Mouse (Mus musculus): ENCODE data around the gene Clmn.

Clmn gene

DNA sequence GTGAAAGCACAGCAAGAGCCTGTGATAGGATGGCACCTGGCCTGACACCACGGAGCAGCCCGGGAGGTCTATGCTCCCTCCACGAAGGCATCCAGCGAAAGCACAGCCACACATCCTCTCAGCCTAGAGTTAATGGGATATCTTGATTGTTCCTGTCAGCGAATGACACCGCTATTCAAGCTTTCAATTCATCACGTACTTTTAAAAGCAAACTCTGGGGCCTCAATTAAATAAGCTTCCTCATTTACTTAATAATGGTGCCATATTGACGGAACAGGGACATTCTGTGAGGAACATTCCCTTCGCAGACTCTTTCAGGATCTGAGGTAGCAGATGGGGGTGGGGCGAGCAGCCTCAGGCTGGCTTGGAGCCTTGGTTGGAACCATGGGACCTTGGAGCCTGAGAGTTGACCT, 14.7 kb upstream of the Clmn start:
- DNase-seq (ENCODE audit: low spot score), result no peak

DNA sequence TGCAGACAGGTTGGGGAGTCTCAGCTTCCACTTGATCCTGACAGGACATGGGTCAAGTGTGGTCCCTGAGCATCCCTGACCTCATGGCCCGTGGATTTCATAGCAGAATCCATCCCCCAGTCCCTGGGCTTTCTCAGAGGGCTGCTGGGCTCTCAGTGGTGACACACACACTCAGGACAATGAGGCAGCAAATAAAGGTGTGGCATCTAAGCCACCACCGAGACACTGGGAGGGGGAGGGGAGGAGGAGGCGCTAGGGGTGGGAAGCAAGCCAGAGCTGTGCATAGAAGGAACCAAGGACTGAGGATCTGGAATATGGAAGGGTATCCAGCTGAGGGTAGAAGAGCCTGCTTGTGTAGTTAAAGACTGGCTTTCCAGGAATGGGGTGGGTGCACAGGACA, 11.2 kb upstream of the Clmn start:
- no peak for DNase-seq (ENCODE audit: low spot score)

DNA sequence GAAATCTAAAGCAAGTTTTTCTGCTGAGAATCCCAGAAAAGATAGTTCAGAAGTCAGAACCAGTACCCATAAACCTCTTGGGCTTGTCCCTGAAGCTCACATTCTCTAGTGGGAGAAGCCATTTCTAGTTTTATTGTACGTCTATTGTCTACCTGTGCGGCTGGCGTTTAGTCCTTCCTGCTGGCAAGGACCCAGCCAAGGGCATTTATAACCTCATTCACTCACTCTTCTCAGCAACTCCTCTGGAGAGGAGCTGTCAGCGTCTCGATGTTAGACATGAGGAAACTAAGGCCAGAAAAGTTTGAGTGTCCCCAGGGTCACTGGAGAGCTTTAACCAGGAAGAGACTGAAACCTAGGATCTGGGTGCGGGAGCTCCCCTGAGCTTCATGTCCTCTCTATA, 7.1 kb upstream of the Clmn start:
- no peak for DNase-seq (ENCODE audit: low spot score)

- DNase-seq (ENCODE audit: low spot score), result no peak
Observed at GRCm38 (mm10) chr12:104869737-104870136, 4.9 kb upstream of the Clmn start.

DNA sequence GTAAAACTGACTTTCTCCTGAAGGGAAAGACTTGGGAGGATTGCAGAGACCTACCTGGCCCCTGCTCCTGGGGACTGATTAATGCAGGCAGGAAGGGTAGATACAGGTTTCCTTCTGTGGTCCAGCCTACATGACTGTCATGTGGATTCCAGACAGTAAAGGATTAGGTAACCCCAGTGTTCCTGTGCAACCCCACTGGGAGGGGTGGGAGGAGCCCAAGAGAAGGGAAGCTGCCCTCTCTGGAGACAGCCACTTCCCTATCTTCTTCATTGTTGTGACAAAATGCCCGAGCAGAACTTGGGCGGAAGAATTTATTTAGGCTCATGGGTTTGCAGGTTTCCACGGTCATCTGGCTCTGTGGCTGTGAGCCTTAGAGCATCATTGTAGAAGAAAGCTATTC, 3.6 kb upstream of the Clmn start:
- no peak for DNase-seq (ENCODE audit: low spot score)

- DNase-seq (ENCODE audit: low spot score), result no peak
Observed at GRCm38 (mm10) chr12:104867851-104868250, 3.0 kb upstream of the Clmn start.

- no peak for DNase-seq (ENCODE audit: low spot score)
Observed at GRCm38 (mm10) chr12:104865166-104865535, 275 bp upstream of the Clmn start.

GRCm38 (mm10) chr12:104863653-104864052, 1.2 kb downstream of the Clmn start:
- no peak for DNase-seq (ENCODE audit: low spot score)

DNA sequence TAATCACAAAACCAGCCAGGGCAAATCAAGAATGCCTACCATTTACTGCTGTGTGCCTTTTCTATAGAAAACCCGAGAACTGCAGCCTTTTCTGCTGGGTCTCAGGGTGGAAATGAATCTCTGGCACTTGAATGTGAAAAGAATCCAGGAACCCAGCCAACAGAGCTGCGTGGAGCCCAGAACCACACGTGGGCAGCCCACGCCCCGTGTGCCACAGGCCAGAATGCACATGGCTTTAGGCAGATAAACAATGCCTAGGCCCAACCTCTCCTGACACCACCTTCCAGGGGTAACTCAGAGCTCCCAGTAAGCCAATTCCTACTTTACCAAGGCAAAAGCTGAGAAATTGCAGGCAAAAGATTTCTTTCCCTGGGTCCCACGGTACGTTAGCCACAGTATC, 5.7 kb downstream of the Clmn start:
- DNase-seq (ENCODE audit: low spot score), result no peak

DNA sequence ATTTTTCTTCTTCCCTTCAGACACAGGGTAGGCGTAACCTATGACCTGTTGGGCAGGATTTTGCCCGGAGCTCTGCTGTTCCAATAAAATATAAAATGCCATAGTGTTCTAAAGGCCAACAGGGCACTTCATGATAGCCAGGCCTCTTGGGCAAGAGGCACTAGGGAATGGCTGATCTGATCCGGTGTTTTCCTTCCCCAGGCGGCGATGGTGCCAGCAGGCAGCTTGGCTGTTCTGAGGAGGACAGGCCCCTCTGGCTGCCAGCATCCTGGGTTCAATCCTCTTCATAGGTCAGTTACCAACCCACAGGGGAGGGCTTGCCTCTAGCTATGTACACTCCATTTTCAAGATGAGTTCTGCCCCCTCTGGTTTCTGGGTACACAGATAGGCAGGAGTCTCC, 6.1 kb downstream of the Clmn start:
- no peak for DNase-seq (ENCODE audit: low spot score)

GRCm38 (mm10) chr12:104857614-104858013, 7.3 kb downstream of the Clmn start:
- DNase-seq (ENCODE audit: low spot score), result no peak

DNA sequence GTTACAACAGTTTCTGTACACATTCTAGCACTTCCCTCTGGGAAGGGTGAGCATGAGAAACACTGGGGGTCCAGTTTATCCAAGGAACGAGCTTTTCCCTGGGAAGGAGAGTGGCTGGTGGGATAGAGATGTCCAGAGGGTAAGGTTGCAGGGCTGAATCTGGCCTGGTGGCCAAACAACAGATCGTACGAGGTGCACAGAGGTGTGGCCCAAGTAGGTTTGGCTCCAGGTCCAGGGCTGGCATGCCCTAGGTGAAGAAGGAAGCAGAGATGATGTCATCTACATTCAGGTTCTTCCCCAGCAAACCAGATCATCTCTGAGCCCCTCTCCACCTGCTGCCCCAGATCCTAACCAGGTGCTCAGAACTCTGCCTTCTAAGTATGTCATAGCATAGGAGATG, 8.3 kb downstream of the Clmn start:
- DNase-seq (ENCODE audit: low spot score), result no peak

DNA sequence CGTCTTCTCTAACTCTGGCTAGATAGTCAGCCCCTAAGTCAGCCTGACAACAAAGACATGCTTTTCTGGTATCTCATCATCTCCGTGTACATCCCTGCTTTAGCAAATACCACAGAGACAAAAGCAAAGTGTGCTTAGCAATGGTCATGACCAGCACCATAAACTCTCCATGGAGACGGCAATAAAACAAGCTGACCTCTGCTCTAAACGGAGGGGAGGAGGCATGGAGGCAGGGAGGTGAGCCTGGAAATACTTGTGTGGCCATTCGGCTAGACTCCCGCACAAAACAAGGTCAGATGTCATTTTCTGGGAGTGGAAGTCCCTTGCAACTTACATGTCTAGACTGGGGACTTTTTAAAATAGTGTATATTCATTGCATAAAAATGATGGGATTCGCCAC, 9.3 kb downstream of the Clmn start:
- DNase-seq (ENCODE audit: low spot score), result no peak

- DNase-seq (ENCODE audit: low spot score), result no peak
Observed at GRCm38 (mm10) chr12:104854826-104855225, 10.1 kb downstream of the Clmn start.

DNA sequence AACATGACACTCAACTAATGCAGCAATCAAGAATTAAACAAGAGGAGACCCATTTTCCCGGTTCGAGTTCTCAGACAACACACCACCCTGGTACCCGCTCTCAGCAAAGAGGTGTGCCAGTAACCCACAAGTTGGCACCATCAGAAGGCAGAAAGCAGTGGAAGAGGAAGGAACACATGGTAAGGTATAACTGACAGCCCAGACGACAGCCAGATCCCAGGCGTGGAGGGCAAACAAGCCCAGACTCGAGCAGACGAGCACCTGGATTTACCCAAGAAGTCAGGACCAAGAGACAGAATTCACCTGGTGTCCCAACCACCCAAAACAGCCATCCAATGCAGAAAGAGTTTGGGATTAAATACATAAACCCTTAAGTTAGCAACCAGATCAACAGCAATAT, 11.5 kb downstream of the Clmn start:
- no peak for DNase-seq (ENCODE audit: low spot score)

DNA sequence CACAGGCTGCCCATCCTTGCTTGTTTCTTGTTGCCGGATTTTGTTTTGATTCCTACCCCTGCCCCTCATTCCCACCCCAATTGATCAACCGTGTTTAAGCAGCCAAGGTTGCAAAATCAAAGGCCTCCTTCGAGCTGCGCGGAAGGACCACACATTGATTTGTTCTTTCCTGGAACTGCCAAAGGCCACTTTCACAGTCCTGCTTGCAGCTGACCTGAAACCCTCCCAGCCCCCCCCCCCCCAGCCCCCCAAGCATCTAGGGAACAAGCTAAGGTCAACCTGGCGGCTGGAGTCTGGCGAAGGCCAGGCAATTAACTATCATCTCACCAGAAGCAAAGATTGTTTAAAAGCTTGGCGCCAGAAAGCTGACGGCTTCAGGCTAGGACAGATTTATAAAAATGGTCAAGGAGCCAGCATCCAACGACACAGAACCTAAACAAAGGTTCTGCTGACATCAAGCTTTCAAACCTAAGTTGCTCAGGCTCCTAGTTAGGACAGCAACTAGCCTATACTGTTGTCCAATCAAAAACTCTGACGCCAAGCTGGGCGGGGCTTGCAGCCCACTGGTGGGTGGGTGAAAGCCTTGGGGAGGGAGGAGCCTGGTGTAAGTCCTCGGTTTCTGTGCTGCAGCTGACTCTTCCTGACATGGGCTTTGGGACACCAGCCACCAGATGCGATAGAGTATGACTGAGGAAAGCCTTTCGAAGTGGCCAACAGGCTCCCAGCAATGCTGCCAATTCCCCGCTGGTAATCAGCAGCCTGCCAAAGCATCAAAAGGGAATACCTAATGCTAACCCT, 13.0 kb downstream of the Clmn start:
- peak; percentile 59 for DNase-seq (ENCODE audit: low spot score)

DNA sequence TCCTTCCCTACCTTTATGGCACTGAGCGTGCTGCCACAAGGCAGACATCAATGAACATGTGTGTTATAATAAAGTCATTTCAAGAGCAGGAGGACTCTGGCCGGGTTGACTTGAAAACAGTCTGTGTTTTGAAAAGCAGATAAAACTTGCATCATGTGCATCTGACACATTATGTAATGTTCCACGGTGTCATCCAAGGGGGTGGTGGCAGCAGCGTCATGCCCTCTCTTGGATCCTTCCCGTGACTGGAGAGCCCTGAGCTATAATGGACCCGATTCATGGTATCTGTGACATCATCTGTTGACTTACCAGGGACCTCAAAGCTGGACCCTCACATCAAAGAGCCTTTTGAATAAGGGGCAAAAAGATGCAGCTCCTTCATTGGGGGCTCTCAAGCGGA, 14.8 kb downstream of the Clmn start:
- DNase-seq (ENCODE audit: low spot score), result no peak

DNA sequence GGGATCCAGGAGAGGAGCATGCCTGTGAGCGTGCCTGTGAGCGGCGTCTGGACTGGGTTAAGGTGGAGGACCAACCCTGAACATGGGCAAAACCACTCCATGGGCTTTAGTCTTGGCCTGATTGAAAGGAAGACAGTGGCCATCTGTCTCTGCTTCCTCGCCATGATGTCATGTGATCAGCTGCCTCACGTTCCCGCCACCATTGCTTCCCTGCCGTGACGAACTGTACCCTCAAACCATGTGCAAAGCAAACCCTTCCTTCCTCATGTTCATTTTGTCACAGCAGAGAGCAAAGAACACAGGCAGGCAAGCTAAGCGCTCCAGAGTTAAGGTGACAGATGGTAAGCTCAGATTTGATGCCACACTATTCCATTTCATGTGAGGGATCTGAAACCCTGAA, 16.2 kb downstream of the Clmn start:
- DNase-seq (ENCODE audit: low spot score), result no peak

- DNase-seq (ENCODE audit: low spot score), result no peak
Observed at GRCm38 (mm10) chr12:104847227-104847626, 17.6 kb downstream of the Clmn start.

DNA sequence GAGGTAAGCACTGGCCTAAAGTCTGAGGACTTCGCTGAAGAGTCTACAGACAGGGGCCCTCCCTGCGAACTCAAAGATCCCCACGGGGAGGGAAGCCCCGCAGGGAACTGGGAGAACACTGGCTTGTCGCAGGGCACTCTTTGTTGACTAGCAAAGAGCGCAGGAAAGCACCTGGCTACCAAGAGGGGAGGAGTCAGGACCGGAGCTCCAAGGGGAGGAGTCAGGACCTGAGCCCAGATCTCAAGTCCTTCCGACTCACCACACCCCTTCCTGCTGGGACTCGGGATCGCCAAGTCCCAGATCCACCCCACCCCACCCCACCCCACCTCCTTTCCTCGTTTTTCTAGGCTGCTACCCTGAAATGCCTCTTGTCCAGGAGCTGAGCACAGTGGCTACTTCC, 19.2 kb downstream of the Clmn start:
- no peak for DNase-seq (ENCODE audit: low spot score)

DNA sequence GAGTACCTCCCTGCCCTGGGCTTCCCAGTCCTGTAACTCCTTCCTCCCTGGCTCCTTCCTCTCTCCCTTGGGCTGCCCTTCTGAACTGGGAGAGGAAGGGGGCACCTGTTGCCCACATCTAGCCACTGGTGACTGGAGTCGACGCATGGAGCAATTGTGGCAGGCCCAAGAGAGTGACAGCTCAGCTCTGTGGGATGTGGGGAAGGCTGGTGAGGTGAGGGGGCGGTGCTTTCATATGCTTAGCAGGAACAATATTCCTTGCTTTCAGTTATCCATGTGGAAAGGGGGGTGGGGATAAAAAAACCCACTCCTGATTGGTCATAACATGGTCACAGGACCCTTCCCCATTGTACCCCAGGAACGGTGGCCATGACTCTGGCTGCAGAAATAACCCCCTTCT, 19.9 kb downstream of the Clmn start:
- no peak for DNase-seq (ENCODE audit: low spot score)

DNA sequence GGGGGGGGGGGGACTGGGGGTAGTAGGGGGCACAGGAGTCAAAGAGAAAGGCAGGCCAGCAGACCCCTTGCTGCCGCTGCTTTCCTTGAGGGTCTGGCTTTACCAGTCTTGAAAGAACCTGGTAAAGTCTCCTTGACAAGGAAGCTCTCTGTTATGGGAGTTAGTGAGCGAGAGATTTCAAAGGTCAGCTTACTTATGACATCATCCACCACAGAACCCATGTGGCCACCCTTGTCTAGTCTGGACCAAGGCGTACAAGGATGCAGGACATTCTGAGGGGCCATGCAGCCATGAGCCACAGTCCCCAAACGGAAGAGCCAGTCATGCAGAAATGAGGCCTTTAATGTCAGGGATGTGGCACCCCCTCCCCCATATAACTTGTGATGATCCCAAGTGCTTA, 20.6 kb downstream of the Clmn start:
- DNase-seq (ENCODE audit: low spot score), result no peak

DNA sequence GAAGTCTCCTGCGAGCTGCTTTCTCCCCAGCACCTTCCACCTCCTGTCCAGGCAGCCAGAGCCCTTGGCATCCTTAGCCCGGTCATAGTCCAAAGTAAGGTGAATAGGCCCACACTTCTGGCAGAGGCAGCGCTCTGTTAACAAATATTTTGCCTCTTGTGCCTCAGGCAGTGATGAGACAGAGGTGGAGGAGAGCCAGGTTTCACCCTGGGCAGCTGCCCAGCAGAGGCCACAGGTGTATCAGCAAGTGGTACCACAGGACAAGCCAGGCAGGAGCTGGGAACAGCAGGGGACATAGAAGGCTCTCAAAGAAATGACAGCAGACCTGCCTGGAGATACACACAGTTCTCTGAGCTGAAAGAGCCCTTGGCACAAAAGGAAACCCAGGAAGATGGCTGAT, 23.6 kb downstream of the Clmn start:
- DNase-seq (ENCODE audit: low spot score), result no peak

- DNase-seq (ENCODE audit: low spot score), result no peak
Observed at GRCm38 (mm10) chr12:104838987-104839386, 25.9 kb downstream of the Clmn start.

- DNase-seq (ENCODE audit: low spot score), result no peak
Observed at GRCm38 (mm10) chr12:104838462-104838861, 26.4 kb downstream of the Clmn start.
